Mouse (Mus musculus): ENCODE results near the gene Ttbk1.
"Not testable (repeated sequence)": the region's sequence is repeated elsewhere in the genome, so short reads cannot be mapped to it uniquely, and the experiment has no call there.

Ttbk1 gene

DNA sequence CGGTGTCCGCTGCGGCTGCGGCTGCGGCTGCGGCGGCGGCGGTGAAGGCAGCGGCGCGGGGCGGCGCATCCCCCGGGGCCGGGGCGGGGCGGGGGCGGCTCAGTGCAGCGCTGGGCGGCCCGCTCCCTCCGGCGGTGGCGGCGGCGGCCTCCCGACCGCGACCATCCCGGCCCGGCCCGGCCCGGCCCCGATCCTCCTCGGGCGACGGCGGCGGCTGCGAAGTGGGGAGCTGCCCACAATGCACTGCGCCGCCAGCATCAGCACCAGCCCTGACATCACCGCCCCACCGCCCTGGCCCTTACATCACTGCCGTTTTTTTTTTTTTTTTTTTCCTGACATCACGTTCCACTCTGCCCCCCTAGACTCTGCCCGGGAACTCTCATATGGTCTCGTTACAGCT lies at the start of gene Ttbk1:
TSS of gene Ttbk1 (minus strand) at position 245 of the 400 bp plus-strand sequence.
- DNase-seq (ENCODE audit: low spot score): no peak

DNA sequence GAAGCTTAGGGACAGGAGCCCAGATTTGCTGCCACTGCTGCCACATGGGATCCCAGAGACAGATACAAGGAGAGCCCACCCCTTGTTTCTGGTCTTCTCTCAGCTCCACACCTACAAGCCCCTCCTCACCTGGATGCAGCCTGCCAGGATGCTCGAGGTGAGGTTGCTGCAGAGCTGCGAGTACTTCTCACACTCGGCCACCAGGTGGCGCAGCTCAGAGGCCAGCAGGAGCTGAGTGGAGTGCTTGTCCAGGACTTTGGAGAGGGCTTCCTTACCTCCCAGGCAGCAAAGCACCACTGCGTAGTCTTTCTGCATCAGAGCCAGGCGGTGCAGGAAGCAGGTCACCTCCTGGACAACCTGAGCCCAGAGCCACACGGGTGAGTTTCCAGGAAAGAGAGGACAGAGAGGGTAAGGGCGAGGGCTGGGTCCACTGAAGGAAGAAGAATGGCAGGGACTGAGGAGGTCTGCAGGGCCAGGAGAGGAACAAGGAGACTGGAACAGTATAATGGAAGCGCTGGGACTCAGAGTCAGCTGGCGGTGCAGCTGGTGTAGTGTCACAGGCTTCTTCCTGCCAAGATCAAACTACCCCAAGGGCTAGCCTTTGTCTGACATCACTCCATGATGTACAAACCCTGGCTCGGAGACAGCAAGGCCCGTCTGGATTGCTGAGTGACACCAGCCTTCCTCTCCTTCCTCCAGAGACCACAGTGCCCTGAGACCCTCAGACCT lies 38.3 kb upstream of the Ttbk1 start:
- DNase-seq (ENCODE audit: low spot score): no peak

GRCm38 (mm10) chr17:46525065-46525464 lies 37.6 kb upstream of the Ttbk1 start:
- DNase-seq (ENCODE audit: low spot score): peak; percentile 7

GRCm38 (mm10) chr17:46521963-46522668 lies 34.6 kb upstream of the Ttbk1 start:
- no peak for DNase-seq (ENCODE audit: low spot score)

DNA sequence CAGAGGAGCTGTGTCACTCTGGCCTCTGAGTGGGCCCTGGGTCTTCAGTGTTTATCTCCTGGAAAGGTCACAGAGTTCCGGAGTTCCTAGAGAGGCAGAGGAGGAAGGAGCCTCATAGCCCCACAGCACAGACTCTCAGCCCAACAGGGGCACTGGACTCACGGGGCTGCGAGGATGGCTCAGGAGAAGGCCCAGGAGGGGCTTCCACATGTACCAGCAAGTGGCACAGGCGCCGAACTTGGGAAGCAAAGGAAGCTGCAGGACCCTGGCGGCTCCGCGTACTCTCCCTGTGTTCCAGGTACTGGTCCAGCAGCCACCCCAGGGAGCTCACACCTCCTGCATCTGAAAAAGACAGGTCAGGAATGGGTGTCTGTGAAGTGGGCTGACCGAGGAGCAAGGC lies 33.7 kb upstream of the Ttbk1 start:
- peak; percentile 9 for DNase-seq (ENCODE audit: low spot score)

DNA sequence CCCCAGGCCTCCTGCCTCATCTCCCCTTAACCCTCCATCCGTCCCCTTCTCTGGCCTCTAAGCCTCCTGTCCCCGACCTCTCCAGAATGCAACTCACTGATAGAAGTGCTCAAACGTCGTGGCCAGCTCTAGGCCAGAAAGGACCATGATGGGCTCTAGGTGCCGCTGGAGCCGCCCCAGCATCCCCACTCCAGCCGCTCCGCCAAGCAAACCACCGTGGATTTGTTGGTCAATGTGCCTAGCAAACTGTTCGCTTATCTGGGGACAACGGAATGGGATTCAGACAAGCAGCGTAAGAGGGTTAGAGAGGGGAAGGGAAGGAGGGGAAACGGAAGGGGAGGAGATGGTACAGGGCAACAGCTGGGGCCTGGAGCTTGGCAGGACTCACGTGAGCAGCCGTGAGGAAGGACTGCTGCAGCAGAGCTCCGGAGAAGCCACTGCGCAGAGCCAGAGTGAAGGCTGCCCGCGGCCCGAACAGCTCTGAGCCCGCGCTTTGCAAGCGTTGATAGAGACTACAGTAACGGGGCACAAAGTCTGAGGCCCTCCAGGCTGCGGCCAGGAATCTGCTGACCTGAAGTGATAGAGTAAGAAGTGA lies 33.0 kb upstream of the Ttbk1 start:
- DNase-seq (ENCODE audit: low spot score): no peak

DNA sequence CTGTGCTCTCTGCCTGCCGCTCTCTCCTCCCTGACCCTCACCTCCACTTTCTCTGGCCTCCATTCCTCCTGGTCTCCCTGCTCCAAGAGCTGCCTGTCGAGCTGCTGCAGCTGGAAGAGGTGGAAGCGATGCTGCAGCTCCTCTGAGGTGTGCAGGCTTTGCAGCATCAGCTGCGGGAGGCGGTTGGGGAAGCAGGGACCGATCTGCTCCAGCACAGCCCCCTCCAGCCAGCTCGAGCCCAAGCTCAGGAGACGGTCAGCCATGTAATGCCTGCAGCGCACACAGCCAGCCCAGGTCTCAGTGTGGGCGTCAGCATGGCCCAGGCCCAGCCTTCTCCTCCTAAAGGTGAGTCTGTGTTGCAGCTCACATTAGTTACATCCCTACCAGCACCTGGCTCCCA lies 32.5 kb upstream of the Ttbk1 start:
- no peak for DNase-seq (ENCODE audit: low spot score)

DNA sequence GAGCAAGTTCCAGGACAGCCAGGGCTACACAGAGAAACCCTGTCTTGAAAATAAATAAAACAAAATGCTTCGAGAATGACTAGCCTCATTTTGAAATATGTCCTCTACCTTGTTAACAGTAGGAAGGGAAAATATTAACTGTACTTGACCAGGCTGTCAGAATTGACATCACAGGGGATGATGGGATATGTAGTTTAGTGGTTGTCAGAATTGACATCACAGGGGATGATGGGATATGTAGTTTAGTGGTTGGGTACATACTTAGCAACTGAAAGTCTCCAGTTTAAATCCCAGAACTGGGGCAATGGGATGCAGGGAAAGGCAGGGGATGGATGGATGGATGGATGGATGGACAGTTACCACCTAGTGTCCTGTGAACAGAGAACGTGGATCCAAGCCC lies 25.9 kb upstream of the Ttbk1 start:
- DNase-seq (ENCODE audit: low spot score): no peak

DNA sequence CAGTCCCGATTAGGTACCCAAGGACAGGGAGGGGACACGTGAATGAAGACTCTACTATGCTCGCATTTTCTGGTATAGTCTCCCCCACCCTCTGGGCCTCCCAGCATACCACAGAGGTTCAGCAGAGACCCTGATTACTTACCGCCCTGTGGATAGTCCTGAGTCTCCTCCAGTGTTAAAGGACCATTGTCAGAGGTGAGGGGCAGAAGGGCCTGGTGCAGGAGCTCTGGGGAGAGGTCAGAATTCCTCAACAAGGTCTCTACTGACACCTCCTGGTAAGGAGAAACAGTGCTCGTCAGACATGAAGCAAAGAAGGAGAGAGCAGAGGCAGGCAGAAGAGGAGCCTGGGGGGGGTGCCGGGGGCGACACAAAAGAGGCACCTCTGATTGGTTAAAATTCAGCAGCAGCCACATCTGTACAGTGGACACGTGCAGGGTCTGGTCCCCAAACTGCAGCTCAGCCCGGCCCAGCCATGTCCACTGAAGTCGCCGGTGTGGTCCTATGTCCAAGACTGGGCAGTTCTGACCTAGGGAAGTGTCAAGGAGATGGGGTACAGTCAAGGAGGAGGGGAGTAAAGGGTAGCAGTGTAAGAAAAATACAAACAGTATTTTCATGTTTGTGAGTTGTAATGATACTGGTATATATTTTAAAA lies 23.7 kb upstream of the Ttbk1 start:
- no peak for DNase-seq (ENCODE audit: low spot score)

DNA sequence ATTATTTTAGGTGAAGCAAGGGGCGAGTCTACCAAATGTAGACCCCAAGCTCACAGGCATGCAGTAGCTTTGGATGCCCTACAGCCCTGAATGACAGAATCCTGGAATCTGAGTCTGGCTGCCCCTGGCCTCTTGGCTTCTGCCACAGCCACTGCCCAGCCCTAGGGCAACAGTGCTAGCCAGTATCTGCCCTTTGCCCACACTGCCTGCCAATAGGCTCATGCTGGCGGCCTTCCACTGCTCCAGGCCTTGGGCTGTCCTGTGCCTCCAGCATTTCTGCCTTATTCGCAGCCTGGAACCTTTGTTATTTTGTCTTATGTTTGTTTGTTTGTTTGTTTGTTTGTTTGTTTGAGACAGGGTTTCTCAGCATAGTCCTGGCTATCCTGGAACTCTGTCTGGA lies 18.1 kb upstream of the Ttbk1 start:
- no peak for DNase-seq (ENCODE audit: low spot score)

GRCm38 (mm10) chr17:46503847-46504638 lies 16.6 kb upstream of the Ttbk1 start:
- DNase-seq (ENCODE audit: low spot score): no peak

DNA sequence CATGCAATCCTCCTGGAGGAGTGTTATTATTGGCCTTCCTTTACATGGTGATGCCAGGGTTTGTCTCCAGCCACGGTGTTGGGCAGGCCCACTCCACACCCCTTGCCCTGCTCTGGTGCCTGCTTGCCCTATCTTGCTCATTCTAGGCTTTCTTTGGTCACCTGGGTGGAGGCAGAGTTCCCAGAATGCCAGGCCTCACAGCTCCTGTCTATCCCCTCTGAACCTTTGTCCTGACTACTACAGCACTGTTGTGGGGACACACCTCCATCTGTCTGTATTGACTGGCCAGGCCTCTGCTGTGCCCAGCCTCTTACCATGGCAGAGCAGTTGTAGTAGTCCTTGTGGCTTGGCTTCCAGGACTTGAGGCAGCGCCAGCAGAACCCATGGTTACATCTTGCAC lies 15.3 kb upstream of the Ttbk1 start:
- DNase-seq (ENCODE audit: low spot score): no peak

DNA sequence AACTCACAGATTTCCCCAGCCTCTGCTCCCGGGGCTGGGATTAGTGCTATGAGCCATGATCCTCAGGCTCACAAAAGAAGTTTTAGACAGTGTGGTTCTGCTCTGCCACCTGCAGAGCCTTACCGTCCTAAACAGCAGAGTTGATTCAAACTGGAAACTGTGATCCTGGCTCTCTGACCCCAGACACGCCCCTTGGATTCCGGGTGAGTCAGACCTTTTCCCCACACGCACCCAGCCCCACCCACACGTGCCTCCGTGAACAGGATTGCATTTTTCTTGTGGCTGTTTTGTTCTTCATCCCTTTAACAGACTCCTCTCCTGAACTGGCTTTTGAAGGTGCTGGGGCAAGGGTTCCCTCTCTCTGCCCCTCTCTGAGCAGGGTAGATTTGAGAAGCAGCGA lies 10.5 kb upstream of the Ttbk1 start:
- no peak for DNase-seq (ENCODE audit: low spot score)

DNA sequence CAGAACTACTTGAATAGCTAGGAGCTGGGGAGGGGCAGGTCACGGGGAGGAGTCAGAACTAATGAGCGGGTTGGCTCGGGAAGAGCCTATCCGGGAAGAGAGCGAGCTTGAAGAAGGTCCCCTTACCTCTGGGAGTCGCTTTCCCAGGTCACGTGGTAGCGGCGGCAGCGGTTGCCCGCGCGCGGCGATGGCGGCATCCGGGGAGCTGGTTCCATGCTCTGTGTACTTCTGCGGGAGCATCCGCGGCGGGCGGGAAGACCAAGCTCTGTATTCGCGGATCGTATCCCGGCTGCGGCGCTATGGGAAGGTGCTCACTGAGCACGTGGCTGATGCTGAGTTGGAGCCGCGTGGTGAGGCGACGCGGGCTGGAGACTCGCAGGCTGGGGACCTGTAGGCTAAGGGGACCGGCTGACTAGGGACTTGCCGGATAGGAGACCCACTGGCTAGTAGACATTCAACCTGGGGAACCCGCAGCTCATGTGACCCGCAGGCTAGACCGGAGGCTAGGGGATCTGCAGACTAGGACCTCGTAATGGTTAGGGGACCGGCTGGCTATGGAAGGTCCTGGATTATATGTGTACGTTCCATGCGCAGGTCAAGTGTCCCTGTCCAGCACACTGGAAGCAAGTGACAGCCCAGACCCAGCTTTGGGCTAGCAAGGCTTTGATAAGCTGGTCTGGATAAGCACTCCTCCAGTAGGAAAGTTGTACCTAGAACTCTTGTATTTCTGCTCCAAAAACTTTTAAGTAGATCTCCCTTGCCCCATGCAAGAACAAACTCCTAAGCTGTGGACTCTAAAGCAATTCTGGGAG lies 9.4 kb upstream of the Ttbk1 start, which contains the start of gene Dnph1:
TSS of gene Dnph1 (plus strand) at position 89 of the 812 bp plus-strand sequence.
- no peak for DNase-seq (ENCODE audit: low spot score)

GRCm38 (mm10) chr17:46496081-46496480 lies 8.6 kb upstream of the Ttbk1 start:
- not testable (repeated sequence) for DNase-seq (ENCODE audit: low spot score)

- DNase-seq (ENCODE audit: low spot score): no peak
These were observed 8.0 kb upstream of the Ttbk1 start for GRCm38 (mm10) chr17:46495486-46495885.

DNA sequence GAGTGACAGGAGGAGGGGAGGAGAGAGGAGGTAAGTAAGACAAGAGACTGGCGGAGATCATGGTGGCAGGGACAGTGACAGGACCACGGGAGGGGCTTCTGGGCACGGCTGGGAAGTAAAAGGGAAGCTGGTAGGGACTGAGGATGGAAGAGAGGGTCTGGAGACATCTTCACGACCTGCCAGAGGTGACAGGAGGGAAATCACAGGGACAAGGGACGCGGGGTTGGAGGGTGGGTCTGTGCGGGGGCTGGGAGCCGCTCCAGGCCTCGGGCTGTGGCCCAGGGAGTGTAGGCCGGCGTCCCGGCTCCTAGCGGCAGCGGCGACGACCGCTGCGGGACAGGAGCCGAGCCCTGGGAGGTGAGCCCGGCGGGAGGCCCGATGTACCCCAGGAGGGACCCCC lies 480 bp downstream of the Ttbk1 start:
- no peak for DNase-seq (ENCODE audit: low spot score)

GRCm38 (mm10) chr17:46484461-46484875 lies 3.0 kb downstream of the Ttbk1 start:
- no peak for DNase-seq (ENCODE audit: low spot score)

GRCm38 (mm10) chr17:46484021-46484431 lies 3.4 kb downstream of the Ttbk1 start:
- no peak for DNase-seq (ENCODE audit: low spot score)

DNA sequence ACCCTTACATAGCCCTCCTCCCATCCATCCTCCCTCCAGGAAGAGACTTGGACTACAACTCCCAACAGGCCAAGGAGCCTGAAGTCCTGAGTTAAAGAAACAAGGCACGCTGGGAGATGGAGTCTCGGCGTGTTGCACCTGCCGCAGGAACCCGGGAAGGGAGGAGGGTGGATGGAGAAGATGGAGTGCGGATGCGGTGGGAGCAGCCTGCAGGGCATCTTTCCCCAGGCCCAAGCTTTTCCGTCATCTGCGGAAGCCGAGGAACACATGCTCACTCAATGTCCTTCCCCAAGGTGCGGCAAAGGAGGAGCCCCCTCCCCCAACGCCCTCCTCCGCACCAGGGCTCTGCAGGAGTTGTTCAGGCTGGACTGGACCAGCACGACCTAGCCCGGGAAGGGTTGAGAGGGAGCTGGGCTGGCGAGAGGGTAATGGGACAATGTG lies 3.9 kb downstream of the Ttbk1 start:
- no peak for DNase-seq (ENCODE audit: low spot score)

GRCm38 (mm10) chr17:46477286-46477685 lies 10.2 kb downstream of the Ttbk1 start:
- no peak for DNase-seq (ENCODE audit: low spot score)

Data from urinary bladder, postnatal 10 days (tissue).